Mouse (Mus musculus) heart, postnatal 4 days (tissue): ENCODE data around the gene Itgb3bp. TPM values are rescaled to one million over a fixed set of nuclear protein-coding genes. Genes with fewer than 3 reads are reported as not detected.

Experiments
- DNase-seq: peaks from one replicate; pipeline ENCODE4 v3.0.0; 2021
- total RNA-seq, 2 experiments: library from RNA; stranded (reverse); gene quantifications; 2 replicates each; pipeline ENCODE4 v1.2.3; 2021

Gene Itgb3bp
- 10 to 100 TPM; 10.4 to 13.6 TPM for total RNA-seq

DNA sequence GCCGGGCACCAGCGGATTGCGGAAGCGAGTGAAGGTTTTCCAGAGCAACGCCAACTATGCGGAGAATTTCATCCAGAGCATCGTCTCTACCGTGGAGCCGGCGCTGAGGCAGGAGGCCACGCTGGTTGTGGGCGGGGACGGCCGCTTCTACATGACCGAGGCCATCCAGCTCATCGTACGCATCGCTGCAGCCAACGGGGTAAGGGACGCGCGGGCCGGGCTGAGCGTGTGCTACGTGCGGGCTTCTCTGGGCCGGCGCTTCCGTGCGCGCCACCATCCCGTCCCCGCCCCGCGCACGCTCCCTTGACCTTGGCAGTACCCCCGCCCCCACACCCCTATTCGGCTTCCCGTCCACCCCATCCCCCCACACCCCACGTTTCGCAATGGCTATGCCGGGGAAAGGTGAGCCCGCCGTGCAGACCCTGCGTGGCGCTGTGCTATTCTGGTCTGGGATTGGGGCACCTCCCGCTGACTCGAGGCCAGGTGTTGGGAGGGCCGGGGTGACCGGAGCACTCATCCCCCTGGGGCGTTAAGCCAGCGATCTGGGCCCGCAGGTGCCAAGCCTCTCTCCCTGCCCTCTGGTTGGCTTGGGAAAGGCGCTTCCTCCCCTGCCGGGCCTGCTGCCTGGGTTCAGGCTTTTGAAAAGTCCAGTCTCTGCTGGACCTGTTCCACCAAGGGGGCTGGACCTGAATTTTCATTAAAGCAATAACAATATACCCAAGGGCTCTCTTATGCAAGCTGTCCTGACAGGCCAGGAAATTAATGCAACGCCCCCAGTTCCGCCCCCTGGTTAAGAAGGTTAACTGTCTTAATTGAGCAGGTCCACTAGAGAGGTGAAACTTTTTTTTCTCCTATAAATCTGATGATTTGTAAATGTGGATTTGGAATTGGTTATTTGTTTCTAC lies at the start of gene Itgb3bp:
Gene Itgb3bp, minus strand, starts transcription at position 201 of the 905 bp plus-strand sequence.
- peak; percentile 83 for DNase-seq

DNA sequence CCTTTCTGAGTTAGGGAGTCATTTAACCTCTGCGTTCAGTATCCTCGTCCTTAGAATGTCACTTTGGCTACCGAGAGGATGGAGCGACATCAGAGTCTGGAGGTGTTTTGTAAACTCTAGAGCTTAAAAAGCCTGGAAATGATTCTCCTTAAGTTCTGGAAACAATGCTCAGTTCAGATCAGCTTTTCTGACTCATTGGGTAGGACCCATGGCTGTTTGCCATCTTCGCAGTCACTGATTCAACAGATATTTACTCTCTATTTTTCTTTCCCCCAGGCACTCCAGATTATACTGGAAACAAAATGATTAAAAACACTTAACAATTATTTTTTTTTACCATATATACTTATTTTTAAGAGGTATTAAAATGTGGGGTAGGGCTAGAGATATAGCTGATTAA lies 49.7 kb upstream of the Itgb3bp start:
- DNase-seq: peak; percentile 23

DNA sequence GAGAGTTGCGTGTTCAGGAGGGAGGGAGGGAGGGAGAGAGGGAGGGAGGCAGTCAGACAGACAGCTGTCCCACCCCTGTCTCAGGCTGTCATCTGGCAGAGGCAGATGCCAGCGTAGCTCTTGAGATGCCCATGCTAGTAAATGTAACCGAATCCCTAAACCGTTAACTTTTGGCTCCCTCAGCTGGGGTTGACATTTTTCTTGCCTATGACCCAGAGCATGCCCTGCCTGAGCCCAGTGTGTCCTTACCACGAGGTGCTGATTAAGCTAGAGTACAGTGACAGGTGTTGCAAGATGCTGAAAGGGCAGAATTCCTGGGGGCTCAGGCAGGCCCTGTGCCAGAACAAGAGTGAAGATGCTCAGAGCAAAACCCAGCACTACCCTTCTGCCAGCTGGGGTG lies 44.8 kb upstream of the Itgb3bp start:
- no peak for DNase-seq

DNA sequence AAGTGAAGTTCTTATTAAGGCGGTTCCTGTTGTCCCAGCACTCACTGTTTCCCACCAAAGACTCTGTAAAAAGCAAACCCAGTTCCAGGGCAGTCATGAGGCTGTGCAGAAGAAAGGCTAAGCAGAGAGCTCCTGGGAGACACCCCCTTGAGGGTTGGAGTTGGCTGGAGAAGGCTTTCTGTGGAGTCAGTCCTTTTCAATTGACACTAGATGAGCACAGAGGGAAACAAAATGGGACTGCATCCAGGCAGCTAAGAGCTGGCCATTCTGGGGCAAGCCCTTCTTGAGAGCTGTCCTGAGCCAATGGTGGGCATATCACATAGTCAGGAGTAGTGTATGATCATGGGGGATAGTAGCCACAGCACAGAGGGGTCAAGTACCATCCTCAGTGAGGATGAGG lies 44.3 kb upstream of the Itgb3bp start:
- no peak for DNase-seq

DNA sequence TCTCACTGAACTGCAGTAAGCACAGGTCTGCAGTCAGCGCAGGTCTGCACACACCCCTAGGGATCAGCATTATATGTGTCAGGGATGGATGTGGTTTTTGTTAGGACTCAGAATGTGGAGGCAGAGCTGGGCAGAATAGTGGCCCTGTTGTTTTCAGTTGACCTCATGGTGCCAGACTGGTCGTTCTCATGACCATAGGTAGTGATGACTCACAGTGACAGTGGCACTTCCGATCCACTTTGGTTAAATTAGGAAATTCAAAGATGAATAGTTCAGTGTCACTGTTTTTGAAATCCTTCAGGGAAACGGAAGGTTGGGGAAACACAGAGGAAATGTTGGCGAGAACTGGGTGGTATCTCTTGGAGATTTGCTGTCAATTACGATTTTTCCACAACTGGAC lies 43.3 kb upstream of the Itgb3bp start:
- DNase-seq: no peak

DNA sequence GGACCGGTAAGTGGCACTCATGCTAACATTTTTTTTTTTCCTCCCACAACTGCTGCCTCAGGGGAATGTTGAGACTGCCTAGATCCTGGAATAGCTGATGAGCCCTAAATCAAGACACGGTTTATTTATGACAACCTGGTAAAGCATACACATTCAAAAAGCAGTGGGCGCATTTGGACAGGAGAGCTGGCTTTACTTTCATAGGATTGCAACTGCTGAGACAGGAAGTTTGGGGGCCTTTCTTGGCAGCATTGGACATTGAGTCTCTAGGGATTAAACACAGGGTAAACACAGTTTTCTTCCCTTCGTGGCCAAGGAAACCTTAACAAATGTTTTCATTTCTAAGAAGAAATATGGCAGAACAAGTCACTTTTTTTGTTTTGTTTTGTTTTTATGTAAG lies 40.5 kb upstream of the Itgb3bp start:
- peak; percentile 40 for DNase-seq

DNA sequence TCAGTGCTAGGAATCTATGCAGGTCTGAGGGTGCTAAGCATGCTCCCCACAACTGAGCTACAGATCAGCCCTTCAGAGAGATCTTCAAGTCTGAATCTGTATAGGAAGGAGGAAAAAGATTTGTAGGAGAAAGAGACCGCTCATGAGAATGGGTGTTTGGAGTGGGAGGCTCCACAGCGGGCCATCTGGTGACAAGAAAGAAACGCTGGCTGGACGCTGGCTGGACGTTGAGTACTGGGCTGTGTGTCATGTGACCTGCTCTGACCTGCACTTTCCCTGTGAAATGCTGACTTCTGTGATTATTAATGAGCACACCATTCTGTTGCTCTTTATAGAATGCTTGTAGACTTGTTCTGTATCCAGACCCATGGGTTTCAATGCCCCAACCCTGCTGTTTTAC lies 39.7 kb upstream of the Itgb3bp start:
- peak; percentile 46 for DNase-seq

DNA sequence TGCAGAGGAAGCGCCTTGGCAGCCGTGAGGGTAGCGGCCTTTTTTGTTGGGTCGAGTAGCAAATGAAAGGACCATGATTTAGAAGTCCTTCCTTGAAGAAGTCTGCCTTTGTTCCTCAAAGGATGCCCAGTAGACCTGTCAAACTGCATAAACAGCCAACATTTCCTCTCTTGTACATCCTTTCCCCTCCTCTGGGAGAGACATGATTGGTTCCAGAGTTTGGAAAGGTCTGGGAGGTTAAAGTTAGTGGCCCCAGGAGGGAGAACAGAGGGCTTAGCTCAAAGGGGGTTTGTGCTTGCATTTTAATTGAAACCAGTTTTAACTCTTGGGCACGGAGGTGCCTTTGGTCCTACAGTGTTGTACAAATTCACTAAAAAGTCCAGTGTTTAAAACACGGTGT lies 36.9 kb upstream of the Itgb3bp start:
- no peak for DNase-seq

DNA sequence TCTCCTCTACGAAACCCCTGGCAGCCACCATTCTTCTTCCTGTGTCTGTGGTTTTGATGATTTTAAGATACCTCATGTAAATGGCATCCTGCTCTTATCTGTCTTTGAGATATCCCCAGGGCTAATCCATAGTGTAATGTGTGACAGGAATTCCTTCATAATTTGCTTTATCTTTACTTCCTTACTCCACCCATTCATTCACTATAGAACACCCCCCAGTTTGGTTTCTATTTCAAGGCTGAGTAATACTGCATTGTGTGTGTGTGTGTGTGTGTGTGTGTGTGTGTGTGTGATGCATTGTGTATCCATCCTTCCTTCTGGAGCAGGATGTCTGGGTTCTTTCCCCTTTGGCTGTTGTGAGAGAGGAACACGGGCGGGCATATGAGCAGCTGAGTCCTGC lies 29.7 kb upstream of the Itgb3bp start:
- DNase-seq: no peak

DNA sequence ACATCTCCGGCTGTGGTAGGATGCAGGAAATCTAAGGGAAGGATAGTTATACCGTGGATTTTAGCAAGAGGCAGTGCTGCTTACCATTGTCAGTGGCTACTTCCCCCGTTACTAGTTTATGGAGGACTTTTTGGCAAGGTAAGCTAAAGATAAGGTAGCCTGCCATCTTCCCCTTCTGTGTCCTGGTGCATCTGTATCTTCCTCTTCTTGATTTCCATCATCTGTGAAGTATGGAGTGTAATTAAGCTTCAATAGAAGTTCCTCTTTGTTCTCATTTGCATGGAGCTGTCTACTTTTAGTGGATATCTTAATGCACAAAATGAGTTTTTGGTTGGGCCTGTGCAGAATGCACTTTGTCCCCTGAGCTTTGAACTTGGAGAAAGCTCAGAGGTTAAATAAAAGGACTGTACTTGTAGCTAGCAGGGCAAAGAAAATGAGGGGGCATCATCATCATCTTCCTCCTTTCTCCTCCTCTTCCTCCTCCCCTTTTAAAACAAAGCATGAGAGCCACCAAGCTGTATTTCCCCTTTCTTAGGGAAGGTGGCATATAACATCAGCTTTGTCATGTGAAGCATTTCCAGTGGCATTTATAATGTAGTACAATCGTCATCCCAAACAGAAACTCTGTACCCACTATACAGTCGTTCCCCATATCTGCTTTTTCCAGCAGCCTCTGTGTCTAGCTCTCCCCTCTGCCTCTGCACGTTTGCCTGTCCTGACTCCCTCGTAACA lies 28.6 kb upstream of the Itgb3bp start:
- no peak for DNase-seq

DNA sequence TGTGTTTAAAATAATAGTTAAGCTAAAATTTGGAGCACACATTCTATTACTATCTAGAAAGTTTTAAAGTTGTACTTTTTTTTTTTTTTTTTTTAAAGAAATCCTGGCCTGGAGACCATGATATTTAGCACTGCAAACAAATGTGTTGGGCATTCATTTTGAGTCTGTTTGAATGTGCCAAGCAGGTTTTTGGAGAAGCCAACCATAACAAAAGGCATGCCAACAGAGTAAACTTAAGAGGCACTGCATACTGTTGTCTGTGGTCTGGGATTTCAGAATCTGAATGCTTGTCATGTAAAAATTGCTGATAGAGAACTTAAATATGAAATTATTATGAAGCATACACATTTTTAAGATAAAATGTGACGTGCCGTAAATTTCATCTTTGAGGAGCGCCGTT lies 27.6 kb upstream of the Itgb3bp start:
- DNase-seq: no peak

DNA sequence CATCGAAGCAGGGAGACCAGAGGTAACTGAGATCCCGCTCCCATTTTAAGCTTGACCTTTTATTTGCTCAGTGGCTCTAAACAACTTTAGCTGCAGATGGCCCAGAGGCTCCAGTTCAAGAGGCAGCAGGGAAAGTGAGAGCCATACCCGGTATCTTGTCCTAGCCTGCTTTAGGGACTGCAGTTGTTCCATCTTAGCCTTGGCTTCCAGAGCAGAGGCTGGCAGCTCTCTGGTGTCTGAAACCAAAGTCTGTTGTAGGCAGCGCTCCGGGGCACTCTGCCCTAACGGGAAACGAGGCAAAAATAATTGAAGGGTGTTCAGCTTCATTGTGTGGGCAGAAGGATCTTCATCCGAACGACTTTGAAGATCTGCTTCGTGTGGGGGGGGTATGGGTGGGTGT lies 25.8 kb upstream of the Itgb3bp start:
- DNase-seq: no peak

DNA sequence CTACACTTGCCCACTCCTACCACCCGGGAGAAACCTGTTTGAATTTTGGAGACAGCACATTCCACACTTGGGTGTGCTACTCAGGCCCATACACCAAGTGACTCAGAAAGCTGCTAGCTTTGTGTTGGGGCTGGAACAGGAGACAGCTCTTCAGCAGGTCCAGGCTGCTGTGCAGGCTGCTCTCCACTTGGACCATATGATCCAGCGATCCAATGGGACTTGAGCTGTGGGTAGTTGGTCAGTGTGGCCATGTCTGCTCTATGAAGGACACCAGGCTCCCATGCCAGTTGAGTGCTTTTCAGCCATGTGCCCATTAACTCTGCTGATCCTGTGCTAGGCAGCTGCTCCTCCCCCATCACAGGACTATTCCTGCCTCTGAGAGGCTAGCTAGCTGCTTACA lies 24.3 kb upstream of the Itgb3bp start:
- DNase-seq: no peak

DNA sequence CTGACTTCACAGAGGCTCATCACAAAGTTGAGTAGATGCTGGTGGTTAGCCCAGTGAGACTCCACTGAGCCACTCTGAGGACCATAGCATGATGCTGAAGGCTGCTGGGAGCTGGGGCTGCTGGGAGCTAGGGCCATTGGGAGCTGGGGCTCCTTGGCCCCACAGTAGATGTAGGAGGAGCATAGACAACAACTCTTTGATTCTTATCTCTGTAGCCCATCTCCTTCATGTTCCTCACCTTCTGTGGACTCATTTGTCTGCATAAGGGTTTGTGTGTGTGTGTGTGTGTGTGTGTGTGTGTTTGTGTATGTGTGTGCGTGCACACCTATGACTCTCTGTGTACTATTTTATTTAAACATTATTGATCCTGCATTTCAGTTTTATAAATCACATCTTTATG lies 18.3 kb upstream of the Itgb3bp start:
- DNase-seq: no peak

DNA sequence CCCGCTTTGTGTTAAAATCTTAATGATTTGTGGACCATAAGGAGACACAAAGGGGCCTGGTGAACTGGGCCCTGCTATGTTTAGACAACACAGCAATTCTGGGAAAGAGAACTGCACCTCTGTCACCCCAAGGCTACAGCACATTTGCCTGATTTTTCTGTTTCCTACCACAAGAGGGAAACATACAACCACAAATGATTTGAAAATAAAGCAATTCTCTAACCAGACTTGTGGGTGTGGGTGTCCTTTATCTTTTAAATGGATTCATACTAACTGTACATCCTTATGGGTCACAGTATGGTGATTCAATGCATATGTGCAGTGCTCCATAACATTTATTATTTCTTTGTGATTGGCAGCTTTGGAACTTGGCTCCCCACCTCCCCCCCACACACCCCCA lies 17.6 kb upstream of the Itgb3bp start:
- no peak for DNase-seq

DNA sequence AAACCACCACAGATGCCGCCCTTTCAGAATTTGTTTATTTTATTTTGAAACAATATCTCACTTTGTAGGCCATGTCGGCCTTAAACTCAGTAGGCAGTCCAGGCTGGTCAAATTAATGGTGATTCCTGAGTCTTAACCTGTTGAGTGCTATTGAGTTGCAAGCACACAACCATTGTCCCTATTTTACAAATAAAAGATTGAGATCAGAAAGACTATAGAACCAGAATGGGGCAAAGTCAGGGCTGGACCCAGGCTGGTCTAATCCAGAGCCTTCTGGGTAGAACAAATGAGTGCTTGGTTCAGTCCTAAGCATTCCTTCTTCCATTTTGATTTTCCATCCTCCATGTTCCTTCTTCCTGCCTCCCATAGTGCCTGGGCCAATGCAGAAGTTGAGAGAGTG lies 16.9 kb upstream of the Itgb3bp start:
- no peak for DNase-seq

DNA sequence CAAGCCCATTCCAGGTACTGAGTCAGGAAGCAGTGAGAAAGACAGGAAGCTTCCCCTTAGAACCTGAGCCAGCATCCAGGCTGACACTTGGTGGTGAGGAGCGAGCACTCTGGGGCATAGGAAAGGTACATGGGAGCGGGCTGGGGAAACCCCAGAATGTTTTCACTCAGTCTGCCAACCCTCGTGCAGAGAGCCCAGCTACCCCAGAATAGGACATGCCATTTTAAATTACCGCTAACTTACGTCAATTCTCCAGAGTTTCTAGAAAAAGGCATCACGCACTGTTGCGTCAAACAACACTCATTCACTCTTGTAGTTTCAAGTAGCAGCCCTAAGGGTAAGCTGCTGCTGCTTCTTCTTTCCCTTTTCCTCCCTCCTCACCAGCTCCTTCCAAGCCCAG lies 15.4 kb upstream of the Itgb3bp start:
- no peak for DNase-seq

DNA sequence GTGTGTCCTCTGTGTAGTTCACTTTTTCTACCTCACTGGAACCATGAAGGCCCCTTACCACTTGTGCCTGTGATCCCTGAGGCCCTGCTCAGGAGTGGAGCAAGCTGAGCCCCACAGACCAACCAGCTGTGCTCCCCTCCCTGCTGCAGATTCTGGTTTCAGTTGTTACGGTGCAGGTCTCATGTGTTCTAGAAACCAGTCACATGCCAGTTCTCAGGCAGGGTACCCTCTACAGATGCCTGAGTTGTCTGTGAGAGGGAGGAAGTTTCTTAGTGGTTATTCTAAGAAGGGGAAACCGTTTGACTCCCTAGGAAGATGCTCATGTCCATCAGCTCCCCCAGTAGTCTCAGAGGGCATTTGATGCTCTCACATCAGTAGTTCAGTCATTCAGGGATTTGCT lies 15.0 kb upstream of the Itgb3bp start:
- no peak for DNase-seq

DNA sequence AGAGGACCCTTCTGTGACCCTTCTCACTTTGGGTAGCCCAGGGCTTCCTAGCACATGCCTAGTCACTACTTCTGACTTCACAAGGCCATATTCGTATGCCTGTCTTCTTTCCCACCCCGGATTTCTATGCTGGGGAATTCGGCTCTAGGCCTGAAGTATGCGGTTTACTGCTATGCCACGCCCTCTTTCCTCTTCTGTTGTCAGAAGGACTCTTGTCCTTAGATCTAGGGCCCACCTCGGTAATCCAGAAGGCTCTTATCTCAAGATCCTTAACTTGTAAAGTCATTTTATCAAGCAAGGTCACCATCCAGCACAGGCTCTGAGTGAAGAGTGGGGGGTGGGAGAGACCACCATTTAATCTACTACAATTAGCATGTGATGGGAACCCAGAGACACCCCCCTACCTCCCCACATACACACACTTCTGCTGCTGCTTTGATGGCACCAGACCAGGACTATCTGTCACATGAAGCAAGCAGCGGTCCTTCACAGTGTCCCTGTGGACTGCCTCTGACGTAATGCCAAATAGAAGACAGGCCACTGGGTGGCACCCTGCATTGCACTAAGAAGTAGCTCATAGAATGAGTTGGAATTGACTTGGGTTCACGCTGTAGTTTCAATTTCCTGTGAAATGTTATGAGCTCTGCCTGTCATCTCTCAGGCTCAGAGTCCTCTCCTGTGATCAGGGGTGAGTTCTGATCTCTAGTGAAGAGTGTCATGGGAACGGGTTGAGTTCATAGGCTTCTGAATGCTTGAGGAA lies 12.2 kb upstream of the Itgb3bp start:
- DNase-seq: peak; percentile 67

DNA sequence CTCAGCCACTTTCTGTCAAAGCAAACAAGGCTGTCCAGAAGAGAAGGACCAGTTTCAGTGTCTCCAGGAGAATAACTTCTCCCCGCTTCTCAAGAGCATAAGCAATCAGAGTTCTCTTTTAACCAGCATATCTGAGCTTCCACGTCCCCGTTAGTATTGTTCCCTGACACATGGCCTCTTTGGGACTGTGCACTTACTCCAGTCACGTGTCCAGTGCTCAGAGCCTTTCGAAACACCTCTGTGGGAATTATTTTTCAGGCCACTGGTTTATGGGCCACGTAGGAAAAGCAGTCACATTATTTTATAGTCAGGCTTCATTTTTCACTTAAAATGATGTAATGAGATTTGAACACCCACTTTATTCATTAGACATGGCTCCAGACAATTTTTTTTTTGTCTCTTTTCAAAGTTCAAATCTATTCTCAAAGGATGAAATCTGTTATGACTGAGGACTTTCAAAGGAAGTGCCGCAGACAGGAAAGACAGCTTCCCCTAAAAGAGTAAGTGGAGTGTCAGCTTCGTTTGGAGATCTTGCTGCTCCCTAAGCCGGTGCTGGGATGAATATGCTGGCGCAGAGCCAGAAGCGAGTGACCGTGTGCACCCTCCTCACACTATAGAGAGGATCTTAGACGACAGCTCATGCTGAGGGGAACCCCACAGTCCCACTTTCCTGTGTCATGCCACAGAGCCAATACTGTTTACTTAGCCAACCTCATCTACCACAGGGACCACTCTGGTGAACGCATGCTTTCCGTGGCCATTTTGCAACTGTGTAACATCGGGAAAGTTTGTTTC lies 10.3 kb upstream of the Itgb3bp start:
- no peak for DNase-seq

DNA sequence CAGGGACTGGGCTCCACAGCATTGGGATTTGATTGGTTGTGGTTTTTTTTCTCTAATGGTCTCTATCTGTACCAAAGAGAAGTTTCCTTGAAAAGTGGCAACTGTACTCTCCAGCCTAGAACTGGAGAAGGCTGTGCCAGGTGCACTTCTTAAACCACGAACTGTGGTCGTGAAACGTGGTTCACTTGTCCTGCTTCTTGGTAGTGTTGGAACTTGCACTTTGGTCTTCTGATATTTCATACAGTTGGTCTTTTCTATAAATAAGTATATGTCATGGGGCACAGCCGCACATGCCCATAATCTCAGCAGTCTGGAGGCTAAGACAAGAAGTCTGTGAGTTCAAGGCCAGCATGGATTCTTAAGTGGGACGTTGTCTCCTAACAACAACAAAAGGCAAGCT lies 6.7 kb upstream of the Itgb3bp start:
- DNase-seq: no peak

DNA sequence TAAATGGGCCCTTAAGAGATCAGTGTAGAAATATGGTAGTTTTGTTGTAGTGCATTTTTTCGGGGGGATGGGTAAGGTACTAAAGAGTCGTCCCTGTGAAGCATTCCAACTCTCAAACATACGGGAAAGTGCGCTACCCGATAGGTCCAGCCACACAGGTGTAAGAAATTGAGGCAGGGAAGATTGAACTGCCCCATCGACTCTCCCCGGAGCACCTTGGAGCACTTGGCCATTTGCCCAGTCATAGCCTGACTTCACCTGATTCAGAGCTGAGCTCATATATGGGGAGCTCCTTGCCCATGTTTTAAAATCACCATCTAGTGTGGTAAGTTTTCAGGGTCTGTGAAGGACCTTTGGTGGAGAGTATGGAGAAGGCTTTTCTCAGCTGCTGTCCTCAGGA lies 5.2 kb upstream of the Itgb3bp start:
- no peak for DNase-seq
